Mouse (Mus musculus): ENCODE measurements around the gene Olfr487. TPM values are rescaled to one million over a fixed set of nuclear protein-coding genes. Genes with fewer than 3 reads are reported as not detected.
"Not testable (repeated sequence)": the region's sequence is repeated elsewhere in the genome, so short reads cannot be mapped to it uniquely, and the experiment has no call there.

Olfr487 gene
- polyA plus RNA-seq, 1 experiment from 2014 or later = not detected

DNA sequence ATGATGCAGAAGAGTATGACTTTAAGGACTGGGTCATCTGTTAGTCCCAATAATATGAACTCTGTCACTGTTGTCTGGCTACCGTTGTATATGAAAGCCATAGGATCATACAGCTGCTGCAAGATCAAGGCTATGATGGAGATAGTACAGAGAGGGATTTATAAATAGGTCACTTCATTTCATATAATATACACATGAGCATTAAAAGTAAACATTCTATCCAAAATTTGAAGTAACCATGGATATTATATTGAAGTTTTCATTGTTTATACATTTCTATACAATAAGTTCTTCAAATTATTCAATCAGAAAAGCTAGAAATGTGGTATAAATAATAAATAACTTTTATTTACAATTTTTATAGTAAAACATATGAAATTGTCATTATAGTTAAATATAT is 41.8 kb downstream of the Olfr487 start, which contains the start of gene Olfr486:
Olfr486 (minus strand) TSS at position 101 of the 400 bp plus-strand sequence.
- H3K36me3 ChIP-seq (ENCODE audit: control insufficient read depth, insufficient read depth, low read length); DNase-seq; H3K9me3 ChIP-seq (ENCODE audit: control insufficient read depth, low read length); ATAC-seq (ENCODE audit: low FRiP score, low TSS enrichment); H3K27ac ChIP-seq (replicated peaks; ENCODE audit: low read depth, low read length); H3K9ac ChIP-seq (replicated peaks; ENCODE audit: low read length); H3K4me1 ChIP-seq (ENCODE audit: control insufficient read depth, insufficient read depth, low read length); H3K4me2 ChIP-seq (ENCODE audit: low read length); H3K27me3 ChIP-seq (ENCODE audit: control insufficient read depth, insufficient read depth, low read length); H3K4me3 ChIP-seq (replicated peaks; ENCODE audit: low read depth, low read length): not testable (repeated sequence)
- WGBS = 95% methylated on average over 1 of the region's 1 CpGs

DNA sequence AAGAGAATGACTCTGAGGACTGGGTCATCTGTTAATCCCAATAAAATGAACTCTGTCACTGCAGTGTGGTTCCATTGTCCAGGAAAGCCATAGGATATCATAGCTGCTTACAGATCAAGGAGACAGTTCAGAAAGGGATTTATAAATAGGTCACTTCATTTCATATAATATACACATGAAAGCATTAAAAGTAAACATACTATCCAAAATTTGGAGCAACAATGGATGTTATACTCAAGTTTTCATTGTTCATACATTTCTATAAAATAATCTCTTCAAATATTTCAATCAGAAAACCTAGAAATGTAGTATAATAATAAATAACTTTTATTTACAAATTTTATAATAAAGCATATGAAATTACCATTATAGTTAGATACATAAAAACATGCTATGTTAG is 54.7 kb downstream of the Olfr487 start, which contains the start of gene Olfr485:
Olfr485 (minus strand) TSS at position 101 of the 400 bp plus-strand sequence.
- no peak for ATAC-seq (ENCODE audit: low FRiP score, low TSS enrichment)

More for the DNA sequence above, 54.7 kb downstream of the Olfr487 start, which contains the start of gene Olfr485:
- no peak within 1 kb of the TSS for H3K4me2 ChIP-seq (ENCODE audit: low read length)
- H3K27ac ChIP-seq (replicated peaks; ENCODE audit: low read depth, low read length) = no peak within 1 kb of the TSS
- no peak within 1 kb of the TSS for H3K4me3 ChIP-seq (replicated peaks; ENCODE audit: low read depth, low read length)
- no peaks in the 10 kb centered on the region for H3K27me3 ChIP-seq (ENCODE audit: control insufficient read depth, insufficient read depth, low read length)
- H3K9me3 ChIP-seq (ENCODE audit: control insufficient read depth, low read length) = no peaks in the 10 kb centered on the region
- H3K9ac ChIP-seq (replicated peaks; ENCODE audit: low read length) = no peak within 1 kb of the TSS
- no peak for DNase-seq
- H3K4me1 ChIP-seq (ENCODE audit: control insufficient read depth, insufficient read depth, low read length) = no peaks in the 10 kb centered on the region
- H3K36me3 ChIP-seq (ENCODE audit: control insufficient read depth, insufficient read depth, low read length) = no peaks in the 10 kb centered on the region

Other genes starting within 250 kb of the Olfr487 start
- gene Olfr476, start 249.8 kb downstream of the Olfr487 start, polyA plus RNA-seq (2014; fragmentation: Nextera tagmentation; extraction: Ambion mirVana) = not detected in 2 replicates
- gene Olfr477, start 227.9 kb downstream of the Olfr487 start, polyA plus RNA-seq (2014; fragmentation: Nextera tagmentation; extraction: Ambion mirVana) = not detected in 2 replicates
- not detected in 2 replicates for gene Olfr478, start 180.6 kb downstream of the Olfr487 start, polyA plus RNA-seq (2014; fragmentation: Nextera tagmentation; extraction: Ambion mirVana)
- not detected in 2 replicates for gene Olfr479, start 163.9 kb downstream of the Olfr487 start, polyA plus RNA-seq (2014; fragmentation: Nextera tagmentation; extraction: Ambion mirVana)
- gene Olfr480, start 147.3 kb downstream of the Olfr487 start, polyA plus RNA-seq (2014; fragmentation: Nextera tagmentation; extraction: Ambion mirVana) = not detected in 2 replicates
- not detected in 2 replicates for gene Olfr481, start 134.8 kb downstream of the Olfr487 start, polyA plus RNA-seq (2014; fragmentation: Nextera tagmentation; extraction: Ambion mirVana)
- not detected in 2 replicates for gene Olfr482, start 117.0 kb downstream of the Olfr487 start, polyA plus RNA-seq (2014; fragmentation: Nextera tagmentation; extraction: Ambion mirVana)
- not detected in 2 replicates for gene Olfr483, start 113.8 kb downstream of the Olfr487 start, polyA plus RNA-seq (2014; fragmentation: Nextera tagmentation; extraction: Ambion mirVana)
- gene Olfr484, start 87.2 kb downstream of the Olfr487 start, polyA plus RNA-seq (2014; fragmentation: Nextera tagmentation; extraction: Ambion mirVana) = not detected in 2 replicates
- gene Olfr485, start 54.8 kb downstream of the Olfr487 start, polyA plus RNA-seq (2014; fragmentation: Nextera tagmentation; extraction: Ambion mirVana) = not detected in 2 replicates
- gene Olfr486, start 41.9 kb downstream of the Olfr487 start, polyA plus RNA-seq (2014; fragmentation: Nextera tagmentation; extraction: Ambion mirVana) = not detected in 2 replicates
- not detected in 2 replicates for gene Olfr488, start 43.7 kb upstream of the Olfr487 start, polyA plus RNA-seq (2014; fragmentation: Nextera tagmentation; extraction: Ambion mirVana)
- not detected in 2 replicates for gene Olfr490, start 74.3 kb upstream of the Olfr487 start, polyA plus RNA-seq (2014; fragmentation: Nextera tagmentation; extraction: Ambion mirVana)
- gene Olfr491, start 98.8 kb upstream of the Olfr487 start, polyA plus RNA-seq (2014; fragmentation: Nextera tagmentation; extraction: Ambion mirVana) = not detected in 2 replicates
- not detected in 2 replicates for gene Olfr492, start 109.0 kb upstream of the Olfr487 start, polyA plus RNA-seq (2014; fragmentation: Nextera tagmentation; extraction: Ambion mirVana)
- gene Olfr493, start 132.3 kb upstream of the Olfr487 start, polyA plus RNA-seq (2014; fragmentation: Nextera tagmentation; extraction: Ambion mirVana) = not detected in 2 replicates
- gene Olfr494, start 150.7 kb upstream of the Olfr487 start, polyA plus RNA-seq (2014; fragmentation: Nextera tagmentation; extraction: Ambion mirVana) = not detected in 2 replicates
- not detected in 2 replicates for gene Olfr495, start 178.5 kb upstream of the Olfr487 start, polyA plus RNA-seq (2014; fragmentation: Nextera tagmentation; extraction: Ambion mirVana)
- gene Olfr497, start 205.8 kb upstream of the Olfr487 start, polyA plus RNA-seq (2014; fragmentation: Nextera tagmentation; extraction: Ambion mirVana) = not detected in 2 replicates